Mouse (Mus musculus): ENCODE measurements at regions not wholly inside any gene's neighbourhood (a gene's known extent, or its start where the extent isn't known, plus 50 kb on each side); places are given as distances from the start of the nearest gene placed in this dataset.
"Not testable (repeated sequence)": the region's sequence is repeated elsewhere in the genome, so short reads cannot be mapped to it uniquely, and the experiment has no call there.

DNA sequence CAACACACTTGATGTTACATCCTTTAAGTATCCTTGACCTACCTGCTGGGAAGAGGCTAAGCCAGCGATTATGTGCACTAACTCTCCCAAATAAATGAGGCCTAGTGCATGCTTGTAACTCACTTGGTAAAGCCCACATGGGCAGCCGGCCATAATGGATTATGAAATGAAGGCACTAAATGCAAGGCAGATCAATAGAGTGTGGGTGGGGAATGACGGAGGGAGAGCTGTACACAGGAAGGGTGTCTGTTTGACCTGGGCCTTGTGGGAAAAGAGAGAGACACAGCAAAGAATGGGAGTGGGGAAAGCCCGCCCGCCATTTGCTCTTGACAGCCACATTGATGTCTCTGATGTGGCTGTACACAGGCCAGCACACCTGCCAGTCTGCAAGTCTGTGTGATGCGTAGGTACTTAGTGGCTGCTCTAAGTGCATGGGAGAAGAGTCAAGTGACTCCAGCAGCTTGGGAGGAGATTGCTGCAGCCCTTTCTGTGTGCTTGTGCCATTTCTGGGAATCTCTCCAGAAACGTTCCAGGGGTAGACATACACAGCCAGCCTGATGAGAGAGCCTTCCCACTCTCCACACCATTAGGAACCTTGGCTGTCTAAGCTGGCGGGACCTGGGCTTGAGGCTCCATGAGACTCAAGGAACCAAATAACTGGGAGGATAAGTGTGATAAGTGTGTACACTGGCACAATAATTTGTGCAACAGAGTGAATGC, 118.7 kb upstream of the Myt1l start:
- 69% methylated on average over 8 of the region's 8 CpGs for WGBS
- no peak for TF ChIP-seq CTCF (IDR thresholded peaks at IDR 0.05; ENCODE audit: low read depth)
- H3K9me3 ChIP-seq (ENCODE audit: low read length) = no peaks in the 10 kb centered on the region
- no peak overlapping the region for H3K9ac ChIP-seq (replicated peaks; ENCODE audit: low read length)
- H3K27ac ChIP-seq = no peak overlapping the region
- DNase-seq (ENCODE audit: low spot score) (peak; percentile 16), ATAC-seq (no peak)
- H3K4me2 ChIP-seq (ENCODE audit: low read depth, low read length) = no peak overlapping the region
- H3K4me1 ChIP-seq (ENCODE audit: insufficient read depth, low read length) = no peaks in the 10 kb centered on the region
- no peak overlapping the region for H3K4me3 ChIP-seq (ENCODE audit: low read length)
- H3K27me3 ChIP-seq (ENCODE audit: insufficient read depth, low read length) = no peaks in the 10 kb centered on the region
- no peaks in the 10 kb centered on the region for H3K36me3 ChIP-seq (ENCODE audit: insufficient read depth, low read length)

DNA sequence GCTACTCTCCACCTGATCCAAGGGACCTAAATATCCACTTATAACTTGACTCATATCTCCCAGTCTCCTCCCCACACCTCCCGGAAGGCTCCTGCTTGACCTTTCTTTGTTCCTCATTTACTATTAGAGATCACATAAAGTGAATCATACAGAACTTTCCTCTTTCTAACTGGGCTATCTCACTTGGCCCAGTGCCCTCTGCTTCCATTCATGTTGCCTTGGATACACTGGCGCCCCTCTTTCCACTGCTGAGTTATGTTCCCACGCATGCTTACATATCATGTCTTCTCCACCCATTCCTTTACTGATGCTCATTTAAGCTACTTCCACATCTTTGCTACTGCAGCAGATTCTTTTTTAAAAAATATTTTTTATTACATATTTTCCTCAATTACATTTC, 94.2 kb upstream of the Myt1l start:
- H3K4me2 ChIP-seq (ENCODE audit: low read depth, low read length) = no peak overlapping the region
- H3K9ac ChIP-seq (replicated peaks; ENCODE audit: low read length) = no peak overlapping the region
- no peaks in the 10 kb centered on the region for H3K9me3 ChIP-seq (ENCODE audit: low read length)
- no peak overlapping the region for H3K27ac ChIP-seq
- H3K36me3 ChIP-seq (ENCODE audit: insufficient read depth, low read length) = no peaks in the 10 kb centered on the region
- 61% methylated on average over 3 of the region's 3 CpGs for WGBS
- no peak for TF ChIP-seq CTCF (IDR thresholded peaks at IDR 0.05; ENCODE audit: low read depth)
- no peak for DNase-seq (ENCODE audit: low spot score)
- H3K27me3 ChIP-seq (ENCODE audit: insufficient read depth, low read length) = no peaks in the 10 kb centered on the region
- no peak for ATAC-seq
- H3K4me1 ChIP-seq (ENCODE audit: insufficient read depth, low read length) = no peaks in the 10 kb centered on the region
- no peak overlapping the region for H3K4me3 ChIP-seq (ENCODE audit: low read length)

DNA sequence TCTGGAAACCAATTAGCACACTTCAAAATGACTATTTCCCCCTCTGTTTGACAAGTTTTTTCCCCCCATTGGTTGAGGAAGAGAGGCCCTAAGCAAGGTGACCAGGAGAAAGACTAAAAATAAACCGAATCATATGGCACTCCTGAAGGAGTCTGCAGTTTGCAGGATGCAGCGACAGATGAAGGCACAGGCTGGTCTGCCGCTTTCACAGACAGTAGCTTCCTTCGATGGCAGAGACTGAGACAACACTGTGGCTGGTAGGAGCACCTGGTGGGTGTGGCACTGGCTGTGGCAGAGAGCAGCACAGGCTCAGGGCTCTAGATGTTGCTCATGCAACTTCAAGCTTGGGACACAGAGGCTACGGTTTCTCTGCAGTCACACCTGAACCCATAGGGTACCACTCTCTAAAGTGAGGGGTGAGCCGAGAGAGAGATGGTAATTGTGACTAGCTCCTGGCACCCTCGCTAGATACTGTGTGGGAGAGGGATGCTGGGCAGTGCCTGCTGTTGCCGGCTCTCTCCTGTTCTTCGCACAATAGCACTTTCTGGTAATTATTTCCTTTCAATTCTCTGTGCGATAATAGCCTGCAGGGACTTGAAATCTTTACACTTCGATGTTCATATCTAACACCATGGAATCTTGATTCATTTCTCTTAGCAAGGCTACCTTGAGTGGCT, 88.7 kb upstream of the Myt1l start:
- Histone ChIP-seq H3K27me3 (ENCODE audit: insufficient read depth, low read length) (no peaks in the 10 kb centered on the region), H3K4me2 (ENCODE audit: low read depth, low read length) (no peak overlapping the region), H3K27ac (no peak overlapping the region), H3K4me1 (ENCODE audit: insufficient read depth, low read length) (no peaks in the 10 kb centered on the region), H3K9me3 (ENCODE audit: low read length) (no peaks in the 10 kb centered on the region), H3K36me3 (ENCODE audit: insufficient read depth, low read length) (no peaks in the 10 kb centered on the region), H3K4me3 (ENCODE audit: low read length) (no peak overlapping the region), H3K9ac (replicated peaks; ENCODE audit: low read length) (no peak overlapping the region)
- DNase-seq (ENCODE audit: low spot score) = no peak
- no peak for TF ChIP-seq CTCF (IDR thresholded peaks at IDR 0.05; ENCODE audit: low read depth)
- 0 out of 2 replicates have a peak, but pooled peaks have one; percentile 29 for ATAC-seq
- 66% methylated on average over 11 of the region's 11 CpGs for WGBS

DNA sequence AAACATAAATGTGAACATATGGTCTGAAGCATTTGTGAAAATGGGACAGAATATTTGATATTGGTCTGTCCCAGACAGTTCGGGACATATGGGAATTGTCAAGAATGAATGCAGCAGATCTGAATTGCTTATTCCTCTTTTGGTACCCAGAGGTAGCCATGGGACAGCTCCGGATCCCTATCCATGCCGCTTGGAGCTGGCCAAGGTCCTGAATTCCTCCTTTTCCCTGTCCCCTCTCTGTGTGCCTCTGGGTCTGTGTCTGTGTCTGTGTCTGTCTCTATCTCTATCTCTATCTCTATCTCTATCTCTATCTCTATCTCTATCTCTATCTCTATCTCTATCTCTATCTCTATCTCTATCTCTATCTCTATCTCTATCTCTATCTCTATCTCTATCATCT, 63.0 kb upstream of the Myt1l start:
- DNase-seq (ENCODE audit: low spot score) = peak; percentile 54
- H3K27ac ChIP-seq; H3K36me3 ChIP-seq (ENCODE audit: insufficient read depth, low read length); H3K9me3 ChIP-seq (ENCODE audit: low read length); H3K4me3 ChIP-seq (ENCODE audit: low read length); H3K9ac ChIP-seq (replicated peaks; ENCODE audit: low read length); H3K27me3 ChIP-seq (ENCODE audit: insufficient read depth, low read length); H3K4me2 ChIP-seq (ENCODE audit: low read depth, low read length); H3K4me1 ChIP-seq (ENCODE audit: insufficient read depth, low read length); ATAC-seq: not testable (repeated sequence)
- WGBS = 30% methylated on average over 3 of the region's 3 CpGs
